In the genomic region with DNA sequence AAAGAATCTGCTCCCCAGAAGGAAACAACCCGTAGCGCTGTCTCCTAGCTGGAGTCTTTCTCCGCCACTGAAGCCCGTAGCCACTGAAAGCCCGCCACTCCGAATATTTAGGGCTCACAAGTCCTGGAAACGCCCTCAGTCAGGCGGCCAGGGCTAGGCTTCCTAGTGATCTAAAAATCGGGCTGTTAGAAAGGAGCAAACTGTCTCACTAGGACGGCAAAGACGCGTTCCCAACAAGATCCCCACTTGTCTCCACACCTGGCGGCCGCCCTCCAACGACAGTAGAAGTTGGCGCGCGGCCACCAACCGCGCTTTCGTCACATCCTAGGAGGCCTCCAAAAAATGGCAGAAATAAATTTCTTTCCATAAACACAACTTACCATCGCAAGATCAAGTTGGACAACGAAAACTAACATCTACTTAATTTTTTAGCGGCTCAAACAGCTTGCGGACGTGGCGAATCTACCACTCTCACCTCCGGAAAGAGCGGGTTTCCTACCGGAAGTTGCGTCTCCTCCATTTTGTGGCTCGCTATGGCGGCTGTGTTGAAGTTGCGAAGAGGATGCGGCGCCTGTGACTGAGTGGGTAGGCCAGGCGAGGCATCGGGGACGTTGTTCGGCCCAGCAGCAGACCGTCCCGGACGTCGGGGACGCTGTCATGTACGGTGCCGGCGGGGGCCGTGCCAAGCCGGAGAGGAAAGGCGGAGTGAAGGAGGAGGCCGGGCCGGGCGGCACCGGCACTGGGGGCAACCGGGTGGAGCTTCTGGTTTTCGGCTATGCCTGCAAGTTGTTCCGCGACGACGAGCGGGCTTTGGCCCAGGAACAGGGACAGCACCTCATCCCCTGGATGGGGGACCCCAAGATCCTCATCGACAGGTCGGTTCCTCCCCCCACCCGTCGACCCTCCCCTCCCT, we compare ENCODE assay signal across 8 mouse cellular contexts. TPM values are rescaled to one million over a fixed set of nuclear protein-coding genes. Genes with fewer than 3 reads are reported as not detected.
DNase-seq lines count a peak whose midpoint lies in the region; ATAC-seq and TF ChIP-seq lines count a peak whose summit lies in the region.

TSS of gene Sfswap (plus strand) at position 500 of the 913 bp plus-strand sequence.

- H3K9me3 ChIP-seq in erythroblast, embryonic 14.5 days (ENCODE audit: control insufficient read depth, low read length) = no peaks in the 10 kb centered on the region
- no peaks in the 10 kb centered on the region for H3K9me3 ChIP-seq in heart, embryonic 13.5 days
- no peaks in the 10 kb centered on the region for H3K9me3 ChIP-seq in liver, embryonic 12.5 days (replicated peaks)
- H3K9me3 ChIP-seq in stomach, embryonic 15.5 days = no peaks in the 10 kb centered on the region

- peak within 1 kb of the TSS; percentile 95 for H3K4me3 ChIP-seq in C2C12 (ENCODE audit: insufficient read depth, poor library complexity, severe bottlenecking)
- peak within 1 kb of the TSS; percentile 89 for H3K4me3 ChIP-seq in erythroblast, embryonic 14.5 days (replicated peaks)
- peak within 1 kb of the TSS; percentile 99 for H3K4me3 ChIP-seq in heart, embryonic 13.5 days
- H3K4me3 ChIP-seq in liver, embryonic 12.5 days = peak within 1 kb of the TSS; percentile 99
- peak within 1 kb of the TSS; percentile 98 for H3K4me3 ChIP-seq in stomach, embryonic 15.5 days (replicated peaks)

- peaks cover 23% of the 10 kb centered on the region for H3K36me3 ChIP-seq in C2C12 (ENCODE audit: control insufficient read depth, insufficient read depth)
- H3K36me3 ChIP-seq in erythroblast, embryonic 14.5 days (ENCODE audit: control insufficient read depth) = peaks cover 36% of the 10 kb centered on the region
- peaks cover 28% of the 10 kb centered on the region for H3K36me3 ChIP-seq in heart, embryonic 13.5 days
- peaks cover 30% of the 10 kb centered on the region for H3K36me3 ChIP-seq in liver, embryonic 12.5 days
- H3K36me3 ChIP-seq in stomach, embryonic 15.5 days = peaks cover 12% of the 10 kb centered on the region; the same call in 1 of the 2 replicates

- peaks cover 29% of the 10 kb centered on the region for H3K4me1 ChIP-seq in erythroblast, embryonic 14.5 days (ENCODE audit: control insufficient read depth)
- peaks cover 21% of the 10 kb centered on the region for H3K4me1 ChIP-seq in heart, embryonic 13.5 days
- H3K4me1 ChIP-seq in liver, embryonic 12.5 days = peaks cover 27% of the 10 kb centered on the region
- peaks cover 7% of the 10 kb centered on the region for H3K4me1 ChIP-seq in stomach, embryonic 15.5 days

- TF ChIP-seq CTCF in C2C12 (IDR thresholded peaks at IDR 0.05; ENCODE audit: control insufficient read depth, insufficient read depth, insufficient read length) = no peak
- no peak for TF ChIP-seq CTCF in brain, embryonic 14.5 days (IDR thresholded peaks at IDR 0.05; ENCODE audit: borderline replicate concordance, extremely low read depth, insufficient read depth, insufficient read length)

- H3K79me2 ChIP-seq in C2C12 (ENCODE audit: control insufficient read depth, insufficient read depth) = peaks cover 45% of the 10 kb centered on the region

- H3K27ac ChIP-seq in heart, embryonic 13.5 days (replicated peaks) = peak within 1 kb of the TSS; percentile 83
- H3K27ac ChIP-seq in liver, embryonic 12.5 days = peak within 1 kb of the TSS; percentile 82
- H3K27ac ChIP-seq in stomach, embryonic 15.5 days = peak within 1 kb of the TSS; percentile 64

- peak; percentile 49 for ATAC-seq in heart, embryonic 13.5 days (ENCODE audit: extremely low read depth, insufficient number of reproducible peaks, low FRiP score, low TSS enrichment)
- peak; percentile 78 for ATAC-seq in liver, embryonic 12.5 days
- peak; percentile 59; the same call in 1 of the 2 replicates for ATAC-seq in stomach, embryonic 15.5 days (ENCODE audit: insufficient read depth, low FRiP score, low read depth)

- WGBS in heart, embryonic 13.5 days = under 1% methylated on average over 66 of the region's 66 CpGs
- under 1% methylated on average over 66 of the region's 66 CpGs for WGBS in liver, embryonic 12.5 days (ENCODE audit: insufficient replicate concordance)
- under 1% methylated on average over 62 of the region's 66 CpGs for WGBS in stomach, embryonic 15.5 days

- peaks cover 27% of the 10 kb centered on the region for H3K79me3 ChIP-seq in C2C12 (ENCODE audit: low read depth)

- H3ac ChIP-seq in C2C12 (ENCODE audit: control insufficient read depth, insufficient read length, low read depth) = peak within 1 kb of the TSS; percentile 95

- peaks cover 8% of the 10 kb centered on the region for H3K27me3 ChIP-seq in C2C12 (ENCODE audit: control insufficient read depth, insufficient read depth, insufficient read length)
- H3K27me3 ChIP-seq in erythroblast, embryonic 14.5 days (ENCODE audit: control insufficient read depth) = peaks cover 22% of the 10 kb centered on the region
- H3K27me3 ChIP-seq in heart, embryonic 13.5 days (replicated peaks) = peaks cover 17% of the 10 kb centered on the region
- peaks cover 28% of the 10 kb centered on the region for H3K27me3 ChIP-seq in liver, embryonic 12.5 days (replicated peaks)
- H3K27me3 ChIP-seq in stomach, embryonic 15.5 days (replicated peaks) = no peaks in the 10 kb centered on the region

- DNase-seq in brain, embryonic 14.5 days (ENCODE audit: low read depth) = peak; percentile 95
- peak; percentile 89 for DNase-seq in kidney, postnatal 10 days
- peak; percentile 86 for DNase-seq in natural killer cell, adult 2 months (ENCODE audit: low spot score in 2 of 2)

- H3K9ac ChIP-seq in heart, embryonic 13.5 days = peak within 1 kb of the TSS; percentile 96
- peak within 1 kb of the TSS; percentile 96 for H3K9ac ChIP-seq in liver, embryonic 12.5 days
- peak within 1 kb of the TSS; percentile 98 for H3K9ac ChIP-seq in stomach, embryonic 15.5 days

- TF ChIP-seq POLR2A in brain, embryonic 14.5 days (IDR thresholded peaks at IDR 0.05; ENCODE audit: borderline replicate concordance, extremely low read depth, insufficient read depth, insufficient read length, poor library complexity, severe bottlenecking) = peak; percentile 44; the same call in 1 of the 2 replicates

- H3K4me2 ChIP-seq in heart, embryonic 13.5 days = peak within 1 kb of the TSS; percentile 98
- H3K4me2 ChIP-seq in liver, embryonic 12.5 days = peak within 1 kb of the TSS; percentile 95
- H3K4me2 ChIP-seq in stomach, embryonic 15.5 days = peak within 1 kb of the TSS; percentile 88

TF ChIP-seq in C2C12, 6 proteins besides CTCF, POLR2A, EP300 and RAD21:
- no peak for TF ChIP-seq USF1 (IDR thresholded peaks at IDR 0.05; ENCODE audit: low read depth)
- TF ChIP-seq MAX (IDR thresholded peaks at IDR 0.05) = peak; percentile 34
TF ChIP-seq in C2C12: peak in this region for 1.

RNA-seq across cellular contexts. Expression of gene Sfswap, which starts in this region (rescaled TPM):
- polyA plus RNA-seq in C2C12 (2012; fragmentation: generic; extraction: Trizol) = 29.1 TPM
- polyA plus RNA-seq in brain, embryonic 14.5 days (2012; rRNA removed) = 199 and 207 TPM in 2 replicates
- 14.8 and 15.6 TPM in 2 replicates for polyA plus RNA-seq in erythroblast, embryonic 14.5 days (2012)
- polyA plus RNA-seq in heart, embryonic 13.5 days (2015; fragmentation: Nextera tagmentation; extraction: Ambion mirVana) = 21.2 and 24.7 TPM in 2 replicates
- polyA plus RNA-seq in liver, embryonic 12.5 days (2016; fragmentation: Nextera tagmentation; extraction: Ambion mirVana) = 29.7 and 31.3 TPM in 2 replicates
- polyA plus RNA-seq in stomach, embryonic 15.5 days (2015; fragmentation: Nextera tagmentation; extraction: Ambion mirVana) = 38.8 and 40.6 TPM in 2 replicates

Comparison
In these comparisons a context has a peak if more than half of its experiments do, and no peak if none do; other contexts are left out.
1. Peak in every context shown above with its lines: DNase-seq, ATAC-seq, H3K4me3 ChIP-seq and H3K27ac ChIP-seq.